ENCODE assay signal across 4 mouse cellular contexts in the genomic region with DNA sequence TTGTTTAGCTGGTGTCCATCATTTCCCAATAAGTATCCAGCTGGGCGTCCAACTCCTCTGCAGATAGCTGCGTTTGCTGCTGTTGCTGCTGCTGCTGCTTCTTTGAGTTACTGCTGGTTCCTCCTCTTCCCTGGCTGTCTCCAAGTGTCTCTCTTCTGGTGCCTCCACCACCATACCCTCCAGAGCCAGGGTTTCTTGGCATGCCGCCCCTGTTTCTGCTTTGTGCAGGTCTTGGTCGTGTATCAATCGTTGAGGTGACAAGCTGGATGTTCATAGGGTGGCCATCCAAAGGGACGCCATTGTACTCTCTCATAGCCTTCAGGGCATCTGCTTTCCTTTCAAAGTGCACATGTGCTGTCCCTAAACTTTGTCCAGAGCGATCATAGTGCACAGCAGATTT. TPM values are rescaled to one million over a fixed set of nuclear protein-coding genes. Genes with fewer than 3 reads are reported as not detected.
"Had no signal": no experiment of that assay in that cellular context is flagged by ENCODE, and none has a peak within 500 bp of the region (broad histone marks: within the 10 kb centered on the region; RNA-seq: fewer than 3 reads in every experiment).

No protein-coding gene starts in this region.

RNA-seq across cellular contexts. Expression of gene AC153137.1, which starts 0.5 kb away (rescaled TPM):
- total RNA-seq: megakaryocyte progenitor cell, adult 5-6 weeks; midbrain, postnatal 0 days; monocyte, adult 5-6 weeks; neutrophil, adult 5-6 weeks had no signal
